Mouse (Mus musculus): Measurements from ENCODE around the gene Zfp119a.
A peak's percentile ranks its signal among the peaks of the same experiment; 100 is the strongest.

Zfp119a gene

DNA sequence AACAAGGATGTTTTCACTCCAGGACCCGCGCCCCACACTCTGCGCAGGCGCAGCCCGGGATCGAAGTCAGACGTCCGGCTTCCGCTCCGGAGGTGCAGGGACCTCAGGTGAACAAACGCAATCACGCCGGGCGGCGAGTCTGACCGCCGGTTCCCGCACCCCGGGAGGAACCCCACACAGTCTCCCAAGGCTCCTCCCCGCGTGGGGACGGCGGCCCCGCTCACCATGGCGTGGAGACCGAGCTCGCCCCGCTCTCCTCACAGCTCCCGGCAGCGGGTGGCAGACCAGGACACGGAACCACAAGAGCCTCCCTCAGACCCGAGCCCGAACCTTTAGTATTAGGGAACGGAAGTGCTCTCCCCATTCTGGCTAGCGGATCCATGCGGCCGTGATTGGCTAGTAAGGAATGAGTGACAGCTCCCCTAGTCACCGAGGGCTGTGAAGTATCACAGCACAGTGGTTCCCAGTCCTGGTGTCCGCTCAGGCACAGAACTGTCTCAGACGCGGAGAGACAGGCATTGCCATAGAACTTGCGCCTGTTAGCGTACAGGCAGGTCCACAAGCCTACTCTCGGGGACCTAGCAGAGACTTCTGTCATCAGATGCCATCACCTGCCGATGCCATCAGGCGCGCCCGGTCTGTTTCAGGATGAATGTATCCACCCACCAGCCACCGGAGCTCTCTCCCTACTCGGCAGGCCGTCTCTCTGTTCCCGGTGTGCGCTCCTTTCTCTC is at the start of gene Zfp119a:
Zfp119a (minus strand) TSS at position 295 of the 734 bp plus-strand sequence.
- DNase-seq (ENCODE audit: low spot score in 2 of 2) = peak; percentile 76

GRCm38 (mm10) chr17:55906669-55907068 is 27.9 kb upstream of the Zfp119a start:
- DNase-seq (ENCODE audit: low spot score in 2 of 2) = no peak

GRCm38 (mm10) chr17:55904131-55904530 is 25.4 kb upstream of the Zfp119a start:
- no peak for DNase-seq (ENCODE audit: low spot score in 2 of 2)

DNA sequence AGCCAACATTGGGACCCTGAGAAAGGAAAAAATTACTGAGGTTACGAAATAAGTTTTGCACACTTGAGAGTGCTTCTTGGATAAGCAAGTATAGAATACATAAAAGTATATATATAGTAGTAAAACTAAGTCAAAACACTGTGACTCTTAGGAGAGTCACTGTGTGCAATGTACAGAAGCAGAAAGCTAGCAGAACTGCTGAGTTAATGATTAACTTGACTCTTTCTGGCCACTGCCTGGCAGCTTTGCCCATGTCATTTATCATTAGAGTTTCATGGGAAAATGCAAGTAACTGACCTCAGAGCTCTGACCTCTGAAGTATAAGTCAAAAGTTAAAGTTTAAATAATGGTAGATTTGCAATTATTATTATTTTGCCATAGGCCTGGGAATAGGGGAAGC is 25.0 kb upstream of the Zfp119a start:
- no peak for DNase-seq (ENCODE audit: low spot score in 2 of 2)

DNA sequence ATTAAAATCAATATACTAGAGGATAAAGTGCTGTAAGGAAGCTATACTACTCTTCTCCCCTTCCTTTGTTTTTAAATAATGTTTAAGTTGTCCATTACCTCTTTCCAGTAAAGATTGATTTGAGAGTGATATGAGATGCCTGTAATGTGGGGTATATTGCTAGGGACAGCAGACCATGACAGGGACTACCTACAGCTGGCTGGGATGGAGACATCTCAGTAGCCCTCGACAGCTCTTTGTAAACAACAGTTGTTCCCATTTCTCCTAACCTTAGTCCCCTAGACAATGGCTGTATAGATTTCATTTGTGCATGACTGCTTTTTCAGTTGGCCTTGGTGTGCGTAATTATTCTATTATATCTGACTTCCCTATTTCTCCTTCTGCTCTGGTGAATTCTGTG is 24.4 kb upstream of the Zfp119a start:
- DNase-seq (ENCODE audit: low spot score in 2 of 2) = no peak

DNA sequence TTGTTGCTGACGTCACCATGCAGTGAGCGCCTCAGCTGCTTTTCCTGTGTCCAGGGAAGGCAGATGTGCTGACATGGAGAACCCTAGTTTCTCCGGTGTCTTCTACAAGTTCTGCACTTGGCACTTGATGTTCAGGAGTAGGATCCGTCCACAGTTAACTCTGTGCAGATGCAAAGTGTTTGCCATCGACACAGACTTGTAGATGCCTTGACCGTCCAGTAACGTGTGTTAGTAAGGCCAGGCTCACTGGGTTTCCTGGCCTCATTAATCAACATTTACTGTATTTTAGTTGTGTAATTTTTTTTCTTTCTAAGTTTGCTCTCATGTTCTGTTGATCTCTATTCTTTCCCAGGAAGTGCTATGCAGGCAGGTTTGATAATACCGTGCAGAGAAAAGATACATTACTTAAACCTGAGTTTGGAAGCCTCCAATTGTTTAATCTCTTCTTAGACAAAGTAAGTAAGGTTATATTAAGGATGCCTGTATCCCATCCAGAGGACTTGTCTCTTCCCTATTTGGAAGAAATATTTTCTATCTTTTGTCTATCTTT is 13.8 kb upstream of the Zfp119a start:
- peak in 1 of 2 experiments; percentile 15 for DNase-seq (ENCODE audit: low spot score in 2 of 2)

GRCm38 (mm10) chr17:55884912-55885311 is 6.2 kb upstream of the Zfp119a start:
- DNase-seq (ENCODE audit: low spot score in 2 of 2) = no peak

GRCm38 (mm10) chr17:55883631-55884030 is 4.9 kb upstream of the Zfp119a start:
- no peak for DNase-seq (ENCODE audit: low spot score in 2 of 2)

DNA sequence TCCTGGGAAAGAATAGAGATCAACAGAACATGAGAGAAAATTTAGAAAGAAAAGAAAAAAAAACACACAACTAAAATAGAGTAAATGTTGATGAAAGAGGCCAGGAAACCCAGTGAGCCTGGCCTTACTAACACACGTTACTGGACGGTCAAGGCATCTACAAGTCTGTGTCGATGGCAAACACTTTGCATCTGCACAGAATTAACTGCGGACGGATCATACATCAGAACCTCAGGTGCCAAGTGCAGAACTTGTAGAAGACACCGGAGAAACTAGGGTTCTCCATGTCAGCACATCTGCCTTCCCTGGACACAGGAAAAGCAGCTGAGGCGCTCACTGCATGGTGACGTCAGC is 471 bp downstream of the Zfp119a start:
- peak in 1 of 2 experiments; percentile 10 for DNase-seq (ENCODE audit: low spot score in 2 of 2)

DNA sequence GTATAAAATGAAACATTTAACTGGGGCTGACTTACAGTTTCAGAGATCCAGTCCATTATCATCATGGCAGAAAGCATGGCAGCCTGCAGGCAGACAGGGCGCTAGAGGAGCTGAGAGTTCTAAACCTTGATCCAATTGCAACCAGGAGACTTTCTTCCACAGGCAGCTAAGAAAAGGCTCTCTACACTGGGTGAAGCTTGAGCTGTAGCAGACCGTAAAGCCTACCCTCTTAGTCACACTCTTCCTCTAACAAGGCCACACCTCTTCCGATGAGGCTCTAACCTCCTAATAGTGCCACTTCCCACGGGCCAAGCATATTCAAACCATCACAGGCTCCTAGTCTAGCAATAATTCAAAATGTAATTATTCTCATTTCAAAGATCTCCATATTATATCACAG is 1.5 kb downstream of the Zfp119a start:
- DNase-seq (ENCODE audit: low spot score in 2 of 2) = no peak

DNA sequence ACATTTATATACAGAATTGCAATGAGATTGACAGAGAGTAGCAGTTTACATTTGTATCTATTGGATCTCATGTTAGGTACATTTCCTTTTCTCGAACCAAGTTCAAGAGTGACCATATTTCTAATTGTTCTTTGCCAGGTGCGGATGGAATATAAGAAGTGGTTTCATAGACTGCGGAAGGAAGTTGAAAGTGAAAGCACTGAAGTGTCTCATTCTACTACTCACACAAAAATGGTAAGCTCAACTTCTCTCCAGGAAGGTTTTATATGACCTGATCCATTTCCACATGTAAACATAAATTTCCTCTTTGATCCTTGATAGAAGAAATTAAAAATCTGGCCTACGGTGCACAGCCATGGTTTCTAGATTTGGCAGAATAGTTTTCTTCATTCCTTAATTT is 35.7 kb downstream of the Zfp119a start:
- no peak for DNase-seq (ENCODE audit: low spot score in 2 of 2)

- DNase-seq (ENCODE audit: low spot score in 2 of 2) = no peak
Observed at GRCm38 (mm10) chr17:55821566-55821965, 57.2 kb downstream of the Zfp119a start.

- DNase-seq (ENCODE audit: low spot score in 2 of 2) = no peak
Observed at GRCm38 (mm10) chr17:55816853-55817252, 61.9 kb downstream of the Zfp119a start.

Measured in frontal cortex, postnatal 10 days (tissue).